Mouse (Mus musculus): ENCODE results near the gene Shisa9.

Gene Shisa9

GRCm38 (mm10) chr16:12315627-12316026 is 331.7 kb downstream of the Shisa9 start:
- DNase-seq (ENCODE audit: low spot score): no peak

Measured in MN1 (cell line).